In the genomic region with DNA sequence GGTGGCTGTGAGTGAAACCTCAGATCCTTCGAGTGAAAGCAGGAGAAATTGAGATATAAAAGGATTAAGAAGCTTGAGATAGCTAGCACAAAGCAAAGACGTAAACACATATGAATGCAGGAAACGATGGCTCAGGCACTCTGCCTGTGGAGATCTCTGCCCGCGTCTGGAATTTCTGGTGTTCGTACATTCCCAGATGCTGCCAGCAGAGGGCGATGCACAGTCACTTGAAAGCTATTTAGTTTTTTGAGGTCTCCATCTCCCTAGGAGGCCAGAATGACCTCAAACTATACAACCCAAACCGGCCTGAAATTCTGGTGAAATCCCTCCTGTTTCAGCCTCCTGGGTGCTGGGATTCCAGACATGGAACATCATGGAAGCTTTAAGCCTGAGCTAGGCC, we compare ENCODE assay signal across 9 mouse cellular contexts. TPM values are rescaled to one million over a fixed set of nuclear protein-coding genes. Genes with fewer than 3 reads are reported as not detected.
DNase-seq lines count a peak whose midpoint lies in the region; ATAC-seq and TF ChIP-seq lines count a peak whose summit lies in the region.
"Had no signal": no experiment of that assay in that cellular context is flagged by ENCODE, and none has a peak within 500 bp of the region (broad histone marks: within the 10 kb centered on the region; RNA-seq: fewer than 3 reads in every experiment).

No protein-coding gene starts in this region.

- DNase-seq in B cell, adult 2 months, result peak; percentile 69 to 70
- DNase-seq in Muller cell, postnatal 12 days (ENCODE audit: inconsistent ontology term), result peak; percentile 67
- DNase-seq in cerebellum, postnatal 10 days, result peak; percentile 84 to 88
- peak; percentile 83 for DNase-seq in gastrocnemius, postnatal 10 days
- peak; percentile 71 to 90 for DNase-seq in kidney, postnatal 25 days
- DNase-seq in liver, postnatal 0 days, result peak; percentile 81
- DNase-seq in right cerebral cortex, postnatal 10 days (ENCODE audit: low spot score in 2 of 2), result peak; percentile 74 to 85
- peak; percentile 75 to 84 for DNase-seq in urinary bladder, postnatal 36 days (ENCODE audit: low spot score in 2 of 2)

- H3K4me1 ChIP-seq in liver, postnatal 0 days (ENCODE audit: insufficient read depth), result no peaks in the 10 kb centered on the region

- no peak overlapping the region for H3K27ac ChIP-seq in liver, postnatal 0 days (ENCODE audit: low read depth)
- H3K27ac ChIP-seq: heart, embryonic 15.5 days had no signal

- peak; percentile 82 for TF ChIP-seq CTCF in liver, postnatal 0 days (IDR thresholded peaks at IDR 0.05; ENCODE audit: low read depth)

- H3K4me2 ChIP-seq in liver, postnatal 0 days (ENCODE audit: low read depth, low read length), result no peak overlapping the region
- H3K4me2 ChIP-seq: heart, embryonic 15.5 days had no signal

- TF ChIP-seq EP300 in liver, postnatal 0 days (IDR thresholded peaks at IDR 0.05; ENCODE audit: low read depth), result no peak

- H3K36me3 ChIP-seq in liver, postnatal 0 days (replicated peaks; ENCODE audit: insufficient read depth, low read length), result no peaks in the 10 kb centered on the region
- H3K36me3 ChIP-seq: heart, embryonic 15.5 days had no signal

- WGBS in liver, postnatal 0 days (ENCODE audit: insufficient replicate concordance), result 1% methylated on average over 8 of the region's 8 CpGs

- peaks cover 12% of the 10 kb centered on the region for H3K27me3 ChIP-seq in liver, postnatal 0 days (ENCODE audit: insufficient read depth, low read length)

- no peak for ATAC-seq in liver, postnatal 0 days

- no peak overlapping the region for H3K9ac ChIP-seq in liver, postnatal 0 days (replicated peaks)
- H3K9ac ChIP-seq: heart, embryonic 15.5 days had no signal

- H3K4me3 ChIP-seq in liver, postnatal 0 days (ENCODE audit: low read depth, low read length), result no peak overlapping the region
- H3K4me3 ChIP-seq: heart, embryonic 15.5 days had no signal

- H3K9me3 ChIP-seq in liver, postnatal 0 days (ENCODE audit: low read length), result no peaks in the 10 kb centered on the region
- H3K9me3 ChIP-seq: heart, embryonic 15.5 days had no signal

RNA-seq across cellular contexts. Expression of a gene that starts 5.5 kb away (rescaled TPM):
- total RNA-seq in gastrocnemius, postnatal 10 days (2021), result not detected
- not detected in 2 replicates for polyA plus RNA-seq in liver, postnatal 0 days (2015; fragmentation: Nextera tagmentation; extraction: Ambion mirVana)
- polyA plus RNA-seq: heart, embryonic 15.5 days had no signal

RNA-seq across cellular contexts. Expression of a gene that starts 11.5 kb away (rescaled TPM):
- under 1 TPM in 1 of 2 experiments, not detected in 1; 0.19 TPM for total RNA-seq in gastrocnemius, postnatal 10 days (2021)
- polyA plus RNA-seq in liver, postnatal 0 days (2015; fragmentation: Nextera tagmentation; extraction: Ambion mirVana), result 0.07 TPM in 1 of 2 replicates, not detected in the other

RNA-seq across cellular contexts. Expression of a gene that starts 56.1 kb away (rescaled TPM):
- total RNA-seq in gastrocnemius, postnatal 10 days (2021), result under 1 TPM in 1 of 2 experiments, not detected in 1; 0.11 TPM
- polyA plus RNA-seq in liver, postnatal 0 days (2015; fragmentation: Nextera tagmentation; extraction: Ambion mirVana), result 0.11 and 0.19 TPM in 2 replicates

RNA-seq across cellular contexts. Expression of a gene that starts 56.1 kb away (rescaled TPM):
- total RNA-seq in gastrocnemius, postnatal 10 days (2021), result 1 to 10 TPM; 3.9 to 4.2 TPM
- 13.5 and 16.1 TPM in 2 replicates for polyA plus RNA-seq in liver, postnatal 0 days (2015; fragmentation: Nextera tagmentation; extraction: Ambion mirVana)
